Mouse (Mus musculus): ENCODE measurements around the gene Kctd5. TPM values are rescaled to one million over a fixed set of nuclear protein-coding genes. Genes with fewer than 3 reads are reported as not detected.

The Kctd5 gene
- total RNA-seq, 2 experiments from 2014 or later = 19.1 to 23.0 TPM

Small RNA genes lying within 50 kb of the gene (microRNA-seq; reads per million reads assigned to microRNA genes)
- gene Gm27700 = not detected

Other genes with a start within 250 kb of the Kctd5 start
- gene Elob, start 244.3 kb downstream of the Kctd5 start, total RNA-seq (2021) = 100 to 1,000 TPM; 333 to 378 TPM
- not detected for gene Prss33, start 237.4 kb downstream of the Kctd5 start, total RNA-seq (2021)
- gene Prss32, start 229.6 kb downstream of the Kctd5 start, total RNA-seq (2021) = not detected
- under 1 TPM; 0.21 to 0.58 TPM for gene Prss41, start 229.3 kb downstream of the Kctd5 start, total RNA-seq (2021)
- gene Prss21, start 205.4 kb downstream of the Kctd5 start, total RNA-seq (2021) = not detected
- gene Dcpp1, start 192.6 kb downstream of the Kctd5 start, total RNA-seq (2021) = not detected
- not detected for gene Dcpp2, start 192.6 kb downstream of the Kctd5 start, total RNA-seq (2021)
- not detected for gene Dcpp3, start 156.0 kb downstream of the Kctd5 start, total RNA-seq (2021)
- not detected for gene Sbp, start 131.8 kb downstream of the Kctd5 start, total RNA-seq (2021)
- not detected for gene Sbpl, start 118.2 kb downstream of the Kctd5 start, total RNA-seq (2021)
- under 1 TPM in 1 of 2 experiments, not detected in 1; 0.24 TPM for gene Prss30, start 92.9 kb downstream of the Kctd5 start, total RNA-seq (2021)
- not detected for gene Prss22, start 75.4 kb downstream of the Kctd5 start, total RNA-seq (2021)
- gene Prss27, start 35.3 kb downstream of the Kctd5 start, total RNA-seq (2021) = under 1 TPM; 0.70 to 0.99 TPM
- 10 to 100 TPM; 46.8 to 53.3 TPM for gene Pdpk1, start 77.4 kb upstream of the Kctd5 start, total RNA-seq (2021)
- gene Amdhd2, start 90.3 kb upstream of the Kctd5 start, total RNA-seq (2021) = 10 to 100 TPM; 36.6 to 44.2 TPM
- gene Atp6v0c, start 96.2 kb upstream of the Kctd5 start, total RNA-seq (2021) = 100 to 1,000 TPM; 286 to 329 TPM
- gene Tbc1d24, start 132.1 kb upstream of the Kctd5 start, total RNA-seq (2021) = 10 to 100 TPM; 12.0 to 16.4 TPM
- 1 to 10 TPM; 3.1 to 4.2 TPM for gene Ntn3, start 136.0 kb upstream of the Kctd5 start, total RNA-seq (2021)
- 1 to 10 TPM; 7.2 to 9.8 TPM for gene Tedc2, start 147.4 kb upstream of the Kctd5 start, total RNA-seq (2021)
- 10 to 100 TPM in 1 of 2 experiments, 1 to 10 TPM in 1; 10.0 to 15.9 TPM for gene Ccnf, start 178.0 kb upstream of the Kctd5 start, total RNA-seq (2021)

All from adrenal gland, postnatal 10 days (tissue).